Mouse (Mus musculus): ENCODE measurements at regions not wholly inside any gene's neighbourhood (a gene's known extent, or its start where the extent isn't known, plus 50 kb on each side); places are given as distances from the start of the nearest gene placed in this dataset.
"Not testable (repeated sequence)": the region's sequence is repeated elsewhere in the genome, so short reads cannot be mapped to it uniquely, and the experiment has no call there.

- TF ChIP-seq POLR2A (IDR thresholded peaks at IDR 0.05; ENCODE audit: low read depth, low read length); CTCF (IDR thresholded peaks at IDR 0.05; ENCODE audit: borderline replicate concordance, insufficient read depth, low read length): not testable (repeated sequence)
These were observed 515.9 kb downstream of the Dad1 start for GRCm38 (mm10) chr14:53737962-53738361.
